Mouse (Mus musculus) megakaryocyte, embryonic 14.5 days (primary cell): ENCODE results near the gene Oxld1. TPM values are rescaled to one million over a fixed set of nuclear protein-coding genes. Genes with fewer than 3 reads are reported as not detected.
A peak's percentile ranks its signal among the peaks of the same experiment; 100 is the strongest.

Source experiments
- H3K27me3 ChIP-seq: replicated peaks from 2 replicates; pipeline ENCODE3; 2012; ENCODE audit warnings: inconsistent platforms
- H3K36me3 ChIP-seq: replicated peaks from 2 replicates; pipeline ENCODE3; 2012; ENCODE audit warnings: low read length, inconsistent platforms, mixed read lengths
- H3K4me1 ChIP-seq: 2 replicates; pipeline ENCODE4 v1.6.1; 2012; ENCODE audit warnings: inconsistent platforms
- H3K4me3 ChIP-seq: replicated peaks from 2 replicates; pipeline ENCODE3; 2012; ENCODE audit warnings: moderate library complexity, mild to moderate bottlenecking, inconsistent platforms
- H3K9me3 ChIP-seq: 2 replicates; pipeline ENCODE4 v1.6.1; 2012; ENCODE audit warnings: inconsistent platforms
- FLI1 ChIP-seq: IDR thresholded peaks from 2 replicates; pipeline ENCODE4 v1.6.1; 2012; ENCODE audit warnings: low read length, inconsistent platforms, mixed read lengths
- GATA1 ChIP-seq: IDR thresholded peaks from 3 replicates; pipeline ENCODE4 v1.6.1; 2012; ENCODE audit warnings: mixed read lengths, low read length, inconsistent platforms, borderline replicate concordance
- polyA plus RNA-seq: library from polyadenylated mRNA; stranded (reverse); fragments of >175 nt; gene quantifications from 2 replicates; pipeline ENCODE4 v1.2.3, GENCODE M21; 2012; ENCODE audit warnings: low replicate concordance; ENCODE audit not compliant: insufficient read depth

Gene Oxld1
- polyA plus RNA-seq, 1 experiment, result 17.7 TPM

DNA sequence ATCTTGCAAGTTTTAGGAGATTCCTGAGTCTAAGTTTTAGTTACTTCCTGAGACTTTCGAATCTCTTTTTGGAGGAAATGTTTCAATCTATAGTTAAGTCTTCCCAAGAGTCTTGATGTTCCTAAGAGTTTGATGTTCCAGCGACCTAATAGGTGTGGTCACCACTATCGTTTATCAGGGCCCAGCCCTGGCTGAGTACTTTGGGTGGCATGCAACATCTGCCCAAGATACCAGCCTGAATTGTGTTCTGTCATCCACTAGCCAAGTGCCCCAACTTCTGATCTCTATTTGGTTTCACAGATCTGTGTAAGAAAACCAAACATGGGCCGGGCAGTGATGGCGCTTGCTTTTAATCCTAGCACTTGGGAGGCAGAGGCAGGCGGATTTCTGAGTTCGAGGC is 2.5 kb downstream of the Oxld1 start:
- peaks cover 34% of the 10 kb centered on the region for H3K36me3 ChIP-seq
- H3K9me3 ChIP-seq, result no peaks in the 10 kb centered on the region
- no peak overlapping the region for H3K4me3 ChIP-seq
- peaks cover 5% of the 10 kb centered on the region for H3K27me3 ChIP-seq
- TF ChIP-seq FLI1 (no peak), GATA1 (no peak)
- H3K4me1 ChIP-seq, result peaks cover 54% of the 10 kb centered on the region

DNA sequence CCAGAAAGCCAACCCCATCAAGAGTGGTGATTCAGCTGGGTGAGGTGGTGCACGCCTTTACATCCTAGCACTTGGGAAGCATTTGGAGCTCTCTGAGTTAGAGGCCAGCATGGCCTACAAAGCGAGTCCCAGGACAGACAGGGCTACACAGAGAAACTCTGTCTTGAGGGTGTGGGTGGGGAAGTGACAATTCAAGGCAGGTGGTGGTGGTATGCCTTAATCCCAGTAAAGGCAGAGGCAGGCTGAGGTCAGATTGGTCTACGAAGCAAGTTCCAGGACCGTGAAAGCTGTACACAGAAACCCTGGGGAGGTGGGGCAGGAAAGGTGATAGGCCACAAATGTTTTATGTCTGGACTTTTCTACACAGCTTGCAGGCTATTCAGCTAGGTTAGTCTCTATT is 2.9 kb downstream of the Oxld1 start:
- H3K4me3 ChIP-seq, result no peak overlapping the region
- H3K4me1 ChIP-seq, result peaks cover 52% of the 10 kb centered on the region
- TF ChIP-seq FLI1 (no peak), GATA1 (no peak)
- H3K27me3 ChIP-seq, result peaks cover 8% of the 10 kb centered on the region
- no peaks in the 10 kb centered on the region for H3K9me3 ChIP-seq
- H3K36me3 ChIP-seq, result peaks cover 31% of the 10 kb centered on the region

DNA sequence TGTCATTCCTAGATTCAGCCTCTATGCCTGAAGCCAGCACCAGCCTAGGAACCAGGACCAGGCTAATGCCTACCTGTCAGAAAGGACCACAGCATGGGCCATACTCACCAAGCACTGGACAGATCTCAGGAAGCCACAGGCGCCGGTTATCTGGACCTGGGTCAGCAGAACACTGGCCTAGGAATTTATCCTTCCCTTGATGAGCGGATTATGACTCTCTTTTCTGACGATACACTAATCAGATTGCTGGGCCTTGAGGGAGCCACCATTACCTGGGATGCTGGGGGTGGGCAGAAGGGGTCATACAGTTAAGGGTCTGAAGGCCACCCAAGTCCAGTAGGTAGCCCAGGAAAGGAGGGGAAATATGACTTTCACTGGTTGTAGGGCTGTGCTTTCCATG is 4.6 kb downstream of the Oxld1 start, which contains the start of gene Pde6g:
Gene Pde6g, minus strand, starts transcription at position 195 of the 400 bp plus-strand sequence.
- Histone ChIP-seq H3K4me1 (peaks cover 40% of the 10 kb centered on the region), H3K27me3 (peaks cover 8% of the 10 kb centered on the region), H3K9me3 (no peaks in the 10 kb centered on the region), H3K36me3 (peaks cover 23% of the 10 kb centered on the region), H3K4me3 (no peak within 1 kb of the TSS)
- TF ChIP-seq FLI1, result no peak
- no peak for TF ChIP-seq GATA1

DNA sequence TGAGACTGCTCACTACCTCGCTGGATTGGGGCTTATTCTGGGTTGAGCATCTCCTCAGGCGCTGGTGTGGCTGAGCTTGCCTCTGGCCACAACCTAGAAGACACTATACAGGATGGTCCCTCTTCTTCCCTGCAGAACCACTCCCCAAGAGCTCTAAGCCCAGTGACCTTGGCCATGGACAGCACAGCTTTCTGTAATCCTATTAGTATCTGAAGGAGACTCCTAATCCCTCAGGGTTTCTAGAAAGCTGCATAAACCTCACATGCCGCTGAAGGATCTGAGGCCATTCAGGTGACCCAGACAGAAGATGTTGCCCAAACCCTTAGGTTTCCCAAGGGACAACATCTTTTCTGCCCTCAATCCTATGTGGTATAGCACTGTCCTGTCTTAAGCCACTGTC is 5.6 kb downstream of the Oxld1 start:
- Histone ChIP-seq H3K27me3 (peaks cover 11% of the 10 kb centered on the region), H3K4me1 (peaks cover 41% of the 10 kb centered on the region), H3K9me3 (no peaks in the 10 kb centered on the region), H3K36me3 (peaks cover 23% of the 10 kb centered on the region), H3K4me3 (no peak overlapping the region)
- TF ChIP-seq FLI1, result no peak
- no peak for TF ChIP-seq GATA1

DNA sequence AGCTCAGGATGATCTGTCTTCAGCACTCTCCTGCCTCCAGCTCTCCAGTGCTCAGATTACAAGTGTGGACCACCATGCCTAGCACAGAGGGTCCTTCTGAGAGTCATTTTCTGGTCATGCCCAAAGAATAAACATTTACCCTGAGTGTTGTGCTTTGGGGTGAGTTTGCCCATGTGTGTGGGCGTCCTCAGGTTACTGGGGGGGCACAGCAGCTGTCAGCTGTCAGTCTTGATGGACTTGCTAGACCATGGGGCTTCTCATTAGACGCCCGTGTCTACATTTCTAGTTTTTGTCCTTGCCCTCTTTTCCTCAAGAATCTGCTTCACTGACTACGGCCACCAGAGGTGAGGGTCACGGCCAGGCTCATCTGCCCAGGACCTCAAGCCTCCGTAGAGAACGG is 10.7 kb downstream of the Oxld1 start:
- Histone ChIP-seq H3K27me3 (peaks cover 19% of the 10 kb centered on the region), H3K36me3 (no peaks in the 10 kb centered on the region), H3K9me3 (no peaks in the 10 kb centered on the region), H3K4me3 (no peak overlapping the region), H3K4me1 (peaks cover 37% of the 10 kb centered on the region)
- no peak for TF ChIP-seq FLI1
- no peak for TF ChIP-seq GATA1

DNA sequence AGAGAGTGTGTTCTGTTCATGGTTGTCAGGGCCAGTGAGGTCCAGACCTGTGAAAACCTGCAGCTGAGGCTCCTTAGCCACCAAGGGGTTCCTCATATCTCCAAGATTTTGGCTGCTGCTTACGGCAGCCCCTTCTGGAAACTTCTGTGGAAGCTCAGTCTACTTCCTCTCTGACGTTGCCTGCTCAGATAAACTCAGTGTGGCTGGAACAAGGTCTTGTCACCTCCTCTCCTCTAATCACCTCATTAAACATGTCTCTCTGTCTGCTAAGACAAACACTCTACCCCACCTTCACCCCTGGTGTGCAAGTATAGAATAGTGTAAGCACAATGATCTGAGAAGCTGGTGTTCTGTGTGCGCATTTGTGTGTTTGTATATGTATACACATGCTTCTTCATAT is 12.4 kb downstream of the Oxld1 start:
- Histone ChIP-seq H3K27me3 (peaks cover 14% of the 10 kb centered on the region), H3K4me1 (peaks cover 37% of the 10 kb centered on the region), H3K36me3 (no peaks in the 10 kb centered on the region), H3K4me3 (no peak overlapping the region), H3K9me3 (no peaks in the 10 kb centered on the region)
- TF ChIP-seq FLI1 (no peak), GATA1 (no peak)

DNA sequence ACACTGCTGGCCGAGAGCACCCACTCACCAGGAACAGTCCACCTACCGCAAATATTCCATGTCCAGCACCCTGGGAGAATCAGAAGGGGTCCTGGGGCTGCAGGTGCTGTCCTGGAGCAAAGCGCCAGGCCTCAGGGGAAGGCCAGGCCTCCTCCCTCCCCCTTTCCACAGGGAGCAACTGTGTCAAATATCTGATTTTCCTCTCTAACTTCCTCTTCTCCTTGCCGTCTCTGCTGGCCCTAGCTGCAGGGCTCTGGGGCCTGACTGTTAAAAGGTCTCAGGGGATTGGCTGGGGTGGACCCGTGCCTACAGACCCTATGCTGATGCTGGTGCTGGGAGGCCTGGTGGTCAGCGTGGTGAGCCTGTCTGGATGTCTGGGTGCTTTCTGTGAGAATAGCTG is 13.8 kb downstream of the Oxld1 start:
- Histone ChIP-seq H3K4me1 (peaks cover 37% of the 10 kb centered on the region), H3K4me3 (no peak overlapping the region), H3K36me3 (no peaks in the 10 kb centered on the region), H3K27me3 (peaks cover 11% of the 10 kb centered on the region), H3K9me3 (no peaks in the 10 kb centered on the region)
- TF ChIP-seq FLI1 (no peak), GATA1 (no peak)

DNA sequence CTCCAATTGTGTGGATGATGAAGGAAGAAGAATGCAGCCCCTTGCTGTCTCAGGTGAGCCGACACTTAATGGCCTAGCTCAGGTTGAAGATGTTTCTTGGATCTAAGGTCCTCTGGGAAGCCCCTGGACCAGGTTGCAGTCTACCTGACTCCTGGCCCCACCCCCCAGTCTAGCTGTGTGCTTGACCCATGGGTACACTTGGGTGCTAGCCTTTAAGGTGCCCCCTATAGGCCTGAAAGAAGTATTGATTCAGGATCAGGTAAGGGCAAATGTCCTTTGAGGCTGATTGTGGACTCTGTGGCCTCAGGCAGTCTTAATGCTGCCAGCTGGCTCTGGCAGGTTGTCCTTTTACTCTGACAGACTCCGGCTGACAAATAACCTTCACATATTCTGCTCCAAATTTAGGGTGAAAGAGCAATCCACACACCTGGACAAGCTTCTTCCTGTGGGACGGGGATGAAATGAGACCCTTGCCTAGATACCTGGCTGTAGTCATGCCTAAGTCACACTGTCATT is 15.0 kb downstream of the Oxld1 start:
- H3K9me3 ChIP-seq, result no peaks in the 10 kb centered on the region
- H3K4me1 ChIP-seq, result peaks cover 28% of the 10 kb centered on the region
- TF ChIP-seq GATA1, result no peak
- TF ChIP-seq FLI1, result no peak
- no peaks in the 10 kb centered on the region for H3K36me3 ChIP-seq
- no peak overlapping the region for H3K4me3 ChIP-seq
- H3K27me3 ChIP-seq, result peaks cover 11% of the 10 kb centered on the region

DNA sequence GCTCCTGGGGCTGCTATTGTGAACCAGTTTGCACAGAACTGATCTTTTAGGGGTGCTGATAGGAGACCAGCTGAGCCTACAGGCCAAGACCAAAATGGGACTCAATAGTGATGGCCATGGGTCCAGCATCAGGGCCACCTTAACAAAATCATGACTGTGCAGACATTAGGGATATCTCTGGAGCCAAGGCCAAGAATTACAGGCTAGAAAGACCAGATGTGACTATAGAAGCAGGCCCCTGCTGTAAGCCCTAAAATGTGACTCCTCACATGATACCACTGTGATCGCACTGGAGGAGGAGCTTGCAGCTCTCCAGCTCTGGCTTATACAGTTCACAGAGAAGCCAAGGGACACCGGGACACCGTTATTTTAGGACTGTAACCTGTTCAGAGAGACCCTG is 15.5 kb downstream of the Oxld1 start, which contains the start of gene Tspan10:
Gene Tspan10, plus strand, starts transcription at position 301 of the 400 bp plus-strand sequence.
- H3K4me3 ChIP-seq, result no peak within 1 kb of the TSS
- TF ChIP-seq FLI1 (no peak), GATA1 (no peak)
- H3K27me3 ChIP-seq, result peaks cover 9% of the 10 kb centered on the region
- H3K4me1 ChIP-seq, result peaks cover 27% of the 10 kb centered on the region
- H3K9me3 ChIP-seq, result no peaks in the 10 kb centered on the region
- no peaks in the 10 kb centered on the region for H3K36me3 ChIP-seq

DNA sequence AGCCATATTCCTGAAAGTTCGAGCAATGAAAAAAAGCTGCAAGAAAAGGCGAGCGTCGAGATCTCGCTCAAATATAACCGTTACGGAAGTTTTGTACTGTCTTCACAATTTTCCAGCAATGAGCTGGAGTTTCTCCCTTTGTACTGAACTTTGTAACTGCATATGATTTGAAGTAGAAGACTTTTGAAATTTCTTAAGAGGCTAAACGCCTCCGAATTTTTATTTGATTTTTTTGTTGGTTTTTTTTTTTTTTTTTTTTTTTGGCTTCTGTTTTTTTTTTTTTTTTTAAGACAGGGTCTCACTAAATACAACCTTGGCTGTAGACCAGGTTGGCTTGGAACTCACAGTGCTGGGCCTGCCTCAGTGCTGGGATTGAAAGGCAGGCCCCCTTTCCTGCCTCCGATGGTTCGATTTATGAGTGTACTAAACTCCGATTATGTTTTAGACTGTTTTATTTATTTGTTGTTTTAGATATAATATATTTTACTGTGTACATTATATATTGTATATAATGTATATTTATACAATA is 19.9 kb downstream of the Oxld1 start:
- H3K4me3 ChIP-seq, result peak overlapping the region; percentile 98
- H3K9me3 ChIP-seq, result no peaks in the 10 kb centered on the region
- peaks cover 25% of the 10 kb centered on the region for H3K36me3 ChIP-seq
- H3K27me3 ChIP-seq, result no peaks in the 10 kb centered on the region
- TF ChIP-seq GATA1 (no peak), FLI1 (no peak)
- H3K4me1 ChIP-seq, result peaks cover 24% of the 10 kb centered on the region
